Mouse (Mus musculus): ENCODE measurements at regions not wholly inside any gene's neighbourhood (a gene's known extent, or its start where the extent isn't known, plus 50 kb on each side); places are given as distances from the start of the nearest gene placed in this dataset.

DNA sequence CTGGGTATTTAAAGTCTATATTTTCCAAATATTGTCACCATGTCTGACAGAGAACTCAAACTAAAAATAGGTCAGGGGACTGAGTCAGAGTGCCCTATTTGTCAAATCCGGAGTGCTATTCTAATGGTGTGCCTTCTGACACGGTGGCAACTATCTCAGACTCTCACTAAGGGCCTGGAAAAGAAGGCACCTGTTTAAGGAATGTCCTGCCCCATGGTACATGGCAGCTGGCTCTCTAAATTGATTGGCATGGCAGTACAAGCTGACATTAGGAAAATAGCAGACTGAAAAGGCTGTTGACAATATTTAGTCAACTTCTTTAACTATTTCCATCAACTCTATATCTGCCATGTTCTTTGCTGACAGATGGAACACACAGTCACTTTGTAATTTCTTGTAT lies 405.1 kb upstream of the A1bg start:
- DNase-seq (ENCODE audit: low read depth), result no peak
- TF ChIP-seq CTCF (IDR thresholded peaks at IDR 0.05; ENCODE audit: borderline replicate concordance, extremely low read depth, insufficient read depth, insufficient read length) (no peak), POLR2A (IDR thresholded peaks at IDR 0.05; ENCODE audit: borderline replicate concordance, extremely low read depth, insufficient read depth, insufficient read length, poor library complexity, severe bottlenecking) (no peak)

DNA sequence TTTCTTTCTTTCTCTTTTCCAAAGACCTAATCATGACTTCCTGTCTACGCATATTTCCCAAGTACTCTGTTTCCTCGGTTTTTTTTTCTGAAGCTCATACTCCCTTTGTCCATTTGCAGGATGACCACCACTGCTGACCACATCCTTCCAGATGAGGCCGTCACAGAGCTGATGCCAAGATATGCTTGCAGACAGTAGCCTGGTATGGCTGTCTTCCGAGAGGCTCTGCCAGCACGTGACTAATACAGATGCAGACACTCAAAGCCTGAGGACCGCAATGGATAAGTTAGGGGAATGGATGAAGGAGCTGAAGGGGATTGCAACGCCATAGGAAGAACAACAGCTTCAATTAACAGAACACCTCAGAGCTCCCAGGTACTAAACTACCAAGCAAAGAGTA lies 399.4 kb upstream of the A1bg start:
- DNase-seq (ENCODE audit: low read depth), result no peak
- TF ChIP-seq CTCF (IDR thresholded peaks at IDR 0.05; ENCODE audit: borderline replicate concordance, extremely low read depth, insufficient read depth, insufficient read length) (no peak), POLR2A (IDR thresholded peaks at IDR 0.05; ENCODE audit: borderline replicate concordance, extremely low read depth, insufficient read depth, insufficient read length, poor library complexity, severe bottlenecking) (no peak)

- no peak for TF ChIP-seq POLR2A (IDR thresholded peaks at IDR 0.05; ENCODE audit: borderline replicate concordance, extremely low read depth, insufficient read depth, insufficient read length, poor library complexity, severe bottlenecking)
- TF ChIP-seq CTCF (IDR thresholded peaks at IDR 0.05; ENCODE audit: borderline replicate concordance, extremely low read depth, insufficient read depth, insufficient read length), result no peak
- DNase-seq (ENCODE audit: low read depth), result no peak
These were observed 386.8 kb upstream of the A1bg start for GRCm38 (mm10) chr15:61309452-61310165.

DNA sequence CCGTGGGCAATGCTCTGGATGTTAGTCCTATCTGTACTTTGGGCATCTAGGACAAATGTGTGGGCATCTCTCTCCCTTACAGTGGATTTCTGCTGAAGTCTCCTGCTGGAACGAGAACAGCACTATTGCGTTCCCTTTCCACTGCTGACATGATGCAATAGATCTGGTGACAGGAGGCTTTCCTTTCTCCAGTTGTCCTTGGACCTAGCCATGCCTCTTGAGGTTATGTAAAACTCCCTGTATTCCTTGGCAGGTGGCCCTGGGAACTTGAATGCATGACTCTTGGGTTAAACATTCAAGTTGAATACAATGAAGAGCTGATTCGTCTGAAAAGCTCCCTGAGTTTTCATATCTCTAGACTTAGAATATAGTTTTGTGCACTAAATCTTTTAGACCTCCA lies 386.1 kb upstream of the A1bg start:
- TF ChIP-seq POLR2A (IDR thresholded peaks at IDR 0.05; ENCODE audit: borderline replicate concordance, extremely low read depth, insufficient read depth, insufficient read length, poor library complexity, severe bottlenecking), result no peak
- TF ChIP-seq CTCF (IDR thresholded peaks at IDR 0.05; ENCODE audit: borderline replicate concordance, extremely low read depth, insufficient read depth, insufficient read length), result no peak
- no peak for DNase-seq (ENCODE audit: low read depth)

- no peak for TF ChIP-seq CTCF (IDR thresholded peaks at IDR 0.05; ENCODE audit: borderline replicate concordance, extremely low read depth, insufficient read depth, insufficient read length)
- TF ChIP-seq POLR2A (IDR thresholded peaks at IDR 0.05; ENCODE audit: borderline replicate concordance, extremely low read depth, insufficient read depth, insufficient read length, poor library complexity, severe bottlenecking), result no peak
- DNase-seq (ENCODE audit: low read depth), result peak; percentile 11
These were observed 381.7 kb upstream of the A1bg start for GRCm38 (mm10) chr15:61304546-61304945.

- DNase-seq (ENCODE audit: low read depth), result no peak
- no peak for TF ChIP-seq POLR2A (IDR thresholded peaks at IDR 0.05; ENCODE audit: borderline replicate concordance, extremely low read depth, insufficient read depth, insufficient read length, poor library complexity, severe bottlenecking)
- TF ChIP-seq CTCF (IDR thresholded peaks at IDR 0.05; ENCODE audit: borderline replicate concordance, extremely low read depth, insufficient read depth, insufficient read length), result no peak
These were observed 377.0 kb upstream of the A1bg start for GRCm38 (mm10) chr15:61299796-61300195.

DNA sequence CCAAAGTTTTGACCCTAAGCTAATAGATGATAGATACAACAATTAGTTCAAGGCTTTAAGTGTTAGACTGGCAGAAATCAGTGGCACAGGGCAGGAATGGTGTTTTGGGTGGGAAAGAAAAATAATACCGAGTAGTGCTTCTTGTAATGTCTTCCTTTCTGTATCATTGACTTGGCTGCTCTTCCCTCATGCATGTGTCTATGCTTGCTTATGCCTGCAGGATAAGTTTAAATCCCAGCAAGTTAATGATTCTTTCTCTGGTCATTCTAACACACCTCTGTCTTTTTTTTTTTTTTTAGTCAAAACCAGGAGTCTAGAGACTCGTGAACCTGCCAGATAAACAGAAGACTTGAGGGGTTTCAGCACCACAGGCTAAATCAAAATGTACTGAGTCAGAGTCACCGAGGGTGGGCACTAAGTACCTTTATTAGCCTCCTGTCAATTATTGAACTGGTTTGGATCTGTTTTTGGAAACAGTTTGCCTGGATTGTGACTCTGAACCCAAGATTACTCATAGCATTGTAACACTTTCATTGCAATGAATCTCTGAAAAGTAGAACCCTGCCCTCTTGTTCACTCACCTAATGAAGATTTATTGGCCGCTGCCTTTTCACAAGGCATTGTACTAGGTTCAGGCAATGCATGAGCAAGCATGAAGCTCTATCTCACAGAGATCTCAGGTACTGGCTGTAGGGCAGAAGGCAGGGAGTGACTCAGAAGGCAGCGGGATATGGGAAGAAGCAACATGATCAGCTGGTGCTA lies 374.8 kb upstream of the A1bg start:
- no peak for TF ChIP-seq POLR2A (IDR thresholded peaks at IDR 0.05; ENCODE audit: borderline replicate concordance, extremely low read depth, insufficient read depth, insufficient read length, poor library complexity, severe bottlenecking)
- TF ChIP-seq CTCF (IDR thresholded peaks at IDR 0.05; ENCODE audit: borderline replicate concordance, extremely low read depth, insufficient read depth, insufficient read length), result no peak
- DNase-seq (ENCODE audit: low read depth), result no peak

GRCm38 (mm10) chr15:61294616-61295015 lies 371.8 kb upstream of the A1bg start:
- no peak for TF ChIP-seq CTCF (IDR thresholded peaks at IDR 0.05; ENCODE audit: borderline replicate concordance, extremely low read depth, insufficient read depth, insufficient read length)
- TF ChIP-seq POLR2A (IDR thresholded peaks at IDR 0.05; ENCODE audit: borderline replicate concordance, extremely low read depth, insufficient read depth, insufficient read length, poor library complexity, severe bottlenecking), result no peak

GRCm38 (mm10) chr15:61294131-61294530 lies 371.3 kb upstream of the A1bg start:
- DNase-seq (ENCODE audit: low read depth), result no peak
- no peak for TF ChIP-seq CTCF (IDR thresholded peaks at IDR 0.05; ENCODE audit: borderline replicate concordance, extremely low read depth, insufficient read depth, insufficient read length)
- TF ChIP-seq POLR2A (IDR thresholded peaks at IDR 0.05; ENCODE audit: borderline replicate concordance, extremely low read depth, insufficient read depth, insufficient read length, poor library complexity, severe bottlenecking), result no peak

More at GRCm38 (mm10) chr15:61294616-61295015, 371.8 kb upstream of the A1bg start:
- DNase-seq (ENCODE audit: low read depth), result no peak

- TF ChIP-seq CTCF (IDR thresholded peaks at IDR 0.05; ENCODE audit: borderline replicate concordance, extremely low read depth, insufficient read depth, insufficient read length) (no peak), POLR2A (IDR thresholded peaks at IDR 0.05; ENCODE audit: borderline replicate concordance, extremely low read depth, insufficient read depth, insufficient read length, poor library complexity, severe bottlenecking) (no peak)
- DNase-seq (ENCODE audit: low read depth), result peak; percentile 1
These were observed 346.0 kb upstream of the A1bg start for GRCm38 (mm10) chr15:61268766-61269165.

GRCm38 (mm10) chr15:61259047-61259446 lies 336.2 kb upstream of the A1bg start:
- no peak for TF ChIP-seq CTCF (IDR thresholded peaks at IDR 0.05; ENCODE audit: borderline replicate concordance, extremely low read depth, insufficient read depth, insufficient read length)
- TF ChIP-seq POLR2A (IDR thresholded peaks at IDR 0.05; ENCODE audit: borderline replicate concordance, extremely low read depth, insufficient read depth, insufficient read length, poor library complexity, severe bottlenecking), result no peak
- no peak for DNase-seq (ENCODE audit: low read depth)

Data from brain, embryonic 14.5 days (tissue).